Mouse (Mus musculus) midbrain, embryonic 11.5 days (tissue): ENCODE results near the gene Stac3. TPM values are rescaled to one million over a fixed set of nuclear protein-coding genes. Genes with fewer than 3 reads are reported as not detected.

Experiments
- ATAC-seq: fragments of 200-750 bp; cut with Nextera tagmentation; 2 replicates; pipeline ENCODE4 v1.8.0; 2017; ENCODE audit warnings: moderate TSS enrichment, moderate library complexity; ENCODE audit not compliant: low FRiP score
- DNase-seq: peaks from one replicate; pipeline ENCODE4 v3.0.0; 2015; ENCODE audit warnings: low spot score; ENCODE audit errors: missing footprints
- H3K27ac ChIP-seq: fragments of 300-500 bp; sonication (generic); 2 replicates; pipeline ENCODE4 v1.5.1; 2014; ENCODE audit warnings: low read depth, low read length
- H3K27me3 ChIP-seq: fragments of 300-500 bp; sonication (generic); 2 replicates; pipeline ENCODE4 v1.6.1; 2014; ENCODE audit warnings: mild to moderate bottlenecking, low read length, moderate library complexity, mixed read lengths; ENCODE audit not compliant: control insufficient read depth, insufficient read depth
- H3K36me3 ChIP-seq: fragments of 300-500 bp; sonication (generic); 2 replicates; pipeline ENCODE4 v1.6.1; 2014; ENCODE audit warnings: mild to moderate bottlenecking, low read length, moderate library complexity, mixed read lengths; ENCODE audit not compliant: control insufficient read depth, insufficient read depth
- H3K4me1 ChIP-seq: fragments of 300-500 bp; sonication (generic); 2 replicates; pipeline ENCODE4 v1.6.1; 2014; ENCODE audit warnings: low read length; ENCODE audit not compliant: control insufficient read depth, insufficient read depth
- H3K4me2 ChIP-seq: fragments of 300-500 bp; sonication (generic); 2 replicates; pipeline ENCODE4 v1.6.1; 2014; ENCODE audit warnings: mild to moderate bottlenecking, moderate library complexity
- H3K4me3 ChIP-seq: fragments of 300-500 bp; sonication (generic); 2 replicates; pipeline ENCODE4 v1.5.1; 2014; ENCODE audit warnings: low read depth, low read length
- H3K9ac ChIP-seq: fragments of 300-500 bp; sonication (generic); 2 replicates; pipeline ENCODE4 v1.6.1; 2014; ENCODE audit warnings: low read length
- H3K9me3 ChIP-seq: fragments of 300-500 bp; sonication (generic); 2 replicates; pipeline ENCODE4 v1.6.1; 2016; ENCODE audit warnings: low read length; ENCODE audit not compliant: control insufficient read depth
- WGBS: fragments of 180-500 bp; shearing (Covaris S2); extraction: QIAGEN DNeasy Blood & Tissue Kit; methylation state at CpG from one replicate; pipeline ENCODE4 v1.1.7; 2014; 5-methylcytosine and 5-hydroxymethylcytosine counted together
- polyA plus RNA-seq: library from polyadenylated mRNA; unstranded; fragments of >200 nt; fragmentation: Nextera tagmentation; extraction: Ambion mirVana; gene quantifications from 2 replicates; pipeline ENCODE4 v1.2.1, GENCODE M21; 2014

Stac3 gene
- polyA plus RNA-seq, 1 experiment from 2014 or later: 0.14 TPM

- H3K4me2 ChIP-seq: no peak overlapping the region
- H3K9ac ChIP-seq: no peak overlapping the region
- no peak overlapping the region for H3K27ac ChIP-seq
- peaks cover 21% of the 10 kb centered on the region for H3K27me3 ChIP-seq
- no peaks in the 10 kb centered on the region for H3K9me3 ChIP-seq
- no peak for DNase-seq
- WGBS: 92% methylated on average over 37 of the region's 37 CpGs
- peaks cover 36% of the 10 kb centered on the region for H3K4me1 ChIP-seq
- no peak for ATAC-seq
- H3K36me3 ChIP-seq: peaks cover 10% of the 10 kb centered on the region
- no peak overlapping the region for H3K4me3 ChIP-seq
Measured at GRCm38 (mm10) chr10:127519903-127520713, 18.6 kb downstream of the Stac3 start.

GRCm38 (mm10) chr10:127520714-127521357 is 19.4 kb downstream of the Stac3 start:
- peaks cover 26% of the 10 kb centered on the region for H3K27me3 ChIP-seq
- H3K9me3 ChIP-seq: no peaks in the 10 kb centered on the region
- H3K9ac ChIP-seq: peak overlapping the region; percentile 52; the same call in 1 of the 2 replicates
- peak overlapping the region; percentile 56 for H3K4me2 ChIP-seq
- ATAC-seq (no peak), DNase-seq (no peak)
- H3K4me1 ChIP-seq: peaks cover 28% of the 10 kb centered on the region
- H3K4me3 ChIP-seq: 0 out of 2 replicates have a peak overlapping the region, but pooled peaks have one; percentile 37
- WGBS: 84% methylated on average over 20 of the region's 20 CpGs
- no peak overlapping the region for H3K27ac ChIP-seq
- peaks cover 10% of the 10 kb centered on the region for H3K36me3 ChIP-seq

- peak; percentile 4; the same call in 1 of the 2 replicates for ATAC-seq
- Histone ChIP-seq H3K9me3 (no peaks in the 10 kb centered on the region), H3K36me3 (peaks cover 10% of the 10 kb centered on the region), H3K27ac (no peak overlapping the region), H3K9ac (peak overlapping the region; percentile 52), H3K4me2 (peak overlapping the region; percentile 56), H3K27me3 (peaks cover 34% of the 10 kb centered on the region), H3K4me3 (peak overlapping the region; percentile 37), H3K4me1 (peaks cover 27% of the 10 kb centered on the region)
- no peak for DNase-seq
- 13% methylated on average over 12 of the region's 12 CpGs for WGBS
Measured at GRCm38 (mm10) chr10:127521611-127522080, 20.2 kb downstream of the Stac3 start.

GRCm38 (mm10) chr10:127522088-127522581 is 20.6 kb downstream of the Stac3 start, which contains the start of gene Shmt2:
TSS of gene Shmt2 (minus strand) at chr10:127522444.
- ATAC-seq (peak; percentile 58), DNase-seq (peak; percentile 100)
- Histone ChIP-seq H3K4me1 (peaks cover 26% of the 10 kb centered on the region), H3K36me3 (peaks cover 10% of the 10 kb centered on the region), H3K9ac (peak within 1 kb of the TSS; percentile 52), H3K4me3 (peak within 1 kb of the TSS; percentile 37), H3K9me3 (no peaks in the 10 kb centered on the region), H3K27ac (no peak within 1 kb of the TSS), H3K4me2 (peak within 1 kb of the TSS; percentile 56), H3K27me3 (peaks cover 39% of the 10 kb centered on the region)
- under 1% methylated on average over 21 of the region's 21 CpGs for whole genome bisulfite sequencing

- Histone ChIP-seq H3K9me3 (no peaks in the 10 kb centered on the region), H3K27ac (no peak overlapping the region), H3K4me1 (peaks cover 38% of the 10 kb centered on the region), H3K4me2 (no peak overlapping the region), H3K9ac (peak overlapping the region; percentile 12; the same call in 1 of the 2 replicates), H3K4me3 (0 out of 2 replicates have a peak overlapping the region, but pooled peaks have one; percentile 1), H3K36me3 (no peaks in the 10 kb centered on the region), H3K27me3 (peaks cover 61% of the 10 kb centered on the region)
- under 1% methylated on average over 22 of the region's 23 CpGs for WGBS
- DNase-seq (peak; percentile 90), ATAC-seq (no peak)
Measured at GRCm38 (mm10) chr10:127524646-127525255, 23.3 kb downstream of the Stac3 start.

- H3K9me3 ChIP-seq: no peaks in the 10 kb centered on the region
- DNase-seq: no peak
- WGBS: 2% methylated on average over 26 of the region's 26 CpGs
- no peak for ATAC-seq
- no peaks in the 10 kb centered on the region for H3K36me3 ChIP-seq
- H3K4me2 ChIP-seq: peak overlapping the region; percentile 38
- no peak overlapping the region for H3K27ac ChIP-seq
- peak overlapping the region; percentile 20 for H3K4me3 ChIP-seq
- peaks cover 74% of the 10 kb centered on the region for H3K27me3 ChIP-seq
- no peak overlapping the region for H3K9ac ChIP-seq
- H3K4me1 ChIP-seq: peaks cover 36% of the 10 kb centered on the region
Measured at GRCm38 (mm10) chr10:127526048-127526447, 24.6 kb downstream of the Stac3 start.

- H3K9ac ChIP-seq: 0 out of 2 replicates have a peak overlapping the region, but pooled peaks have one; percentile 16
- H3K4me1 ChIP-seq: peaks cover 32% of the 10 kb centered on the region
- DNase-seq (peak; percentile 97), ATAC-seq (peak; percentile 40)
- H3K9me3 ChIP-seq: no peaks in the 10 kb centered on the region
- H3K36me3 ChIP-seq: no peaks in the 10 kb centered on the region
- WGBS: 0% methylated on average over 25 of the region's 26 CpGs
- no peak overlapping the region for H3K27ac ChIP-seq
- H3K27me3 ChIP-seq: peaks cover 80% of the 10 kb centered on the region
- H3K4me2 ChIP-seq: peak overlapping the region; percentile 38
- H3K4me3 ChIP-seq: peak overlapping the region; percentile 20
Measured at GRCm38 (mm10) chr10:127526681-127527080, 25.2 kb downstream of the Stac3 start.

GRCm38 (mm10) chr10:127527481-127527880 is 26.0 kb downstream of the Stac3 start:
- Histone ChIP-seq H3K9ac (no peak overlapping the region; the same call in 1 of the 2 replicates), H3K9me3 (no peaks in the 10 kb centered on the region), H3K27ac (no peak overlapping the region), H3K4me2 (peak overlapping the region; percentile 12), H3K4me3 (peak overlapping the region; percentile 4; the same call in 1 of the 2 replicates), H3K4me1 (peaks cover 30% of the 10 kb centered on the region), H3K27me3 (peaks cover 88% of the 10 kb centered on the region), H3K36me3 (no peaks in the 10 kb centered on the region)
- DNase-seq (no peak), ATAC-seq (peak; percentile 6; the same call in 1 of the 2 replicates)
- WGBS: 1% methylated on average over 17 of the region's 17 CpGs
